Mouse (Mus musculus) lung, postnatal 10 days (tissue): ENCODE results near the gene Tiam1.

ENCODE experiments used
- DNase-seq: peaks from one replicate; pipeline ENCODE4 v3.0.0; 2021

The Tiam1 gene

GRCm38 (mm10) chr16:89871382-89871781, 272.2 kb downstream of the Tiam1 start:
- no peak for DNase-seq

DNA sequence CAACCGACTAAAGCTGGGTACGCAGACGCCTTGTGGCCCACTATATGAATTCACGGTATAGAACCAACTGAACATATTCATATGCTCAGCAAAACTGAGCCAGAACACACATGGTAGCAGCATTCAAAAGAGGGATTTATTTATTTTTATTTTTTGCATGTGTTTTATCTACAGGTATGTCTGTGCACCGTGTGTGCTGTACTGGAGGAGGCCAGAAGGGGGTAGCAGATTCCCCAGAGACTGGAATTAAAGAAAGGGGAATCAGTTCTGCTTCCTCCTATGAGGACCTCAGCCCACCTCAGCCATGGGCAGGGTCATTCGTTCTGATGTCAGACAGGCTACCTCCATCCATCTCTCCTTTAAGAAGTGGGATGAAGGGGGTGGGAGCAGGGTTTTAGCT, 273.5 kb downstream of the Tiam1 start:
- DNase-seq, result no peak

GRCm38 (mm10) chr16:89868502-89868901, 275.1 kb downstream of the Tiam1 start:
- DNase-seq, result no peak

DNA sequence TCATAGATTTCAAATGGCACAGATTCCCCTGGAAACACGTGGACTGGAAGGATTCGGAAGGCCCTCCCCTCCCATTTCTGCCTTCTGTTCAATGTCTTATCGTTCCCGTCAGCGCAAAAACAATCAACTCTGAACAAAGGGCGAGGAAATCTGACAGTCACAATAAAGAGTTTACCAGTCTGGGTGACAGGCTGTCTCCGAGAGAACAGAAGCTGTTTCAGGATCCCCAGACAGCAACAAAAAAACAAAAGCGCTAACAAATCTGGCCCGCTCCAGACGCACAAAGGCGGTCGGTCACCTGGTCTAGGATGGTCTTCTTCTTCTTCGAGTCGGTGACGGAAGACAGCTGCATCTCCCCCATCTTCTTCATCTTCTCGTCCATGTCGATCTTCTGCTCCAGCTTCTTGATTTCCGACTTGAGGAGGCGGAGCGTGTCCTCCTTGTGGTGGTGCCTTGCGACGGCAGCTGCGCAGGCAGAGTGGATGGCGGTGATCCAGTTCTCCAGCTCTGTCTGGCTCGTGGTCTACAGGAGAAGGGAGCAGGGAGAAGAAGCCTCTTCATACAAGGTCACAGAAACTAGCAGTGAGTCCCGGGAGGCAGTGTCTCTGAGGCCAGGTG, 276.2 kb downstream of the Tiam1 start:
- no peak for DNase-seq

- DNase-seq, result no peak
Measured at GRCm38 (mm10) chr16:89865136-89865535, 278.4 kb downstream of the Tiam1 start.

- DNase-seq, result no peak
Measured at GRCm38 (mm10) chr16:89864710-89865109, 278.9 kb downstream of the Tiam1 start.

DNA sequence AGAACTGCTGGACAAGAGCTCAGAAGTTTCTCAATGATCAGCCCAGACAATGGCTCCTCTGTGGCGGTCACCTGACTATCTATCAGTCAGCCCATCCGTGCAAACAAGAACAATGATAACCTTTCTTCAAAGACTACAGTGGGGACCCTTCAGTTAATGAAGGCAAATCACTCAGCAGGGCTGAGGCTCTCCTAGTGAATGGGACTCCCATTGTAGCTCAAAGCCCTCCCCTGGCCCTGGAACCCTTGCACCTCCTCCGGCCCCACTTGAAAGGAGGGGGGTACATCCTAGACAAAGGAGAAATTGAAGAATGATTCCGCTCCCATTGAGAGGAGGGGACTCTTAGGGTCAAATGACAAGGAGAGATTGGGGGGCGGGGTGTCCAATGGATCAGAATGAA, 280.3 kb downstream of the Tiam1 start:
- no peak for DNase-seq

DNA sequence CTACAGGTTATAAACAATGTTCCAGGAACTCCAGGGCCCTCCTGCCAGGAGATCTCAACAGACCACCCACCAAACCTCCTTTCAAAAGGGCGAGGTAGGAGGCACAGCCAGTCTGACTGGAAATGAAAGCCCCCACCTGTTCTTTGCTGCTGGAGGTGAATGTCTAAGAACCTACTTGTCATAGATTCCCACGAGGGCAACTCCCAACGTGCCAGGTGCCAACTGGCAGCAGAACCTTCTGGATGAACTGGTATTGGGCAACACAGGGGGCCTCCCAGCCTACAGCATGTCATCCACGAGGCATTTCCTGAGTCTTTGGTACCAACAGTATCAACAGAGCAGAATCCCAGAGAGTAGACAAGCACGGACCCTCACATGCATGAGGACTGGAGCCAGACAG, 282.0 kb downstream of the Tiam1 start:
- DNase-seq, result no peak

- no peak for DNase-seq
Measured at GRCm38 (mm10) chr16:89860708-89861107, 282.9 kb downstream of the Tiam1 start.

GRCm38 (mm10) chr16:89857666-89858065, 285.9 kb downstream of the Tiam1 start:
- DNase-seq, result no peak

GRCm38 (mm10) chr16:89854731-89855130, 288.8 kb downstream of the Tiam1 start:
- DNase-seq, result no peak

- DNase-seq, result no peak
Measured at GRCm38 (mm10) chr16:89851333-89851732, 292.2 kb downstream of the Tiam1 start.

GRCm38 (mm10) chr16:89848651-89849597, 294.6 kb downstream of the Tiam1 start:
- DNase-seq, result no peak

- no peak for DNase-seq
Measured at GRCm38 (mm10) chr16:89848179-89848578, 295.4 kb downstream of the Tiam1 start.

DNA sequence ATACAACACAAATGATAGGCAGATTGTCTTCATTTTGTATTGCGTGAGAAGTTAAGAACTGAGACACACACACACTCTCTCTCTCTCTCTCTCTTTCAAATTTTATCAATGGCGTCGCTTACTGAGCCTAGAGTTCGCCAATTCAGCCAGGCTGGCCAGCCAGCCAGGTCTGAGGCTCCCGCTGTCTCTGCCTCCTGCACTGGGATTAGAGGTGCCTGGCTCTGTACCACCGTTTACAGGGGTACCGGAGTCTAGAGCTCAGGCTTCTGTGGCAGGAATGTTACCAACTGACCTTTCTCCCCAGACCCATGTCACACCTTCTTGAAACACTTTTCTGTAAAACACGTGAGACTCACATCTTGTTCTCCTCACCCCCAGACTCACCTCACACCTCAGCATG, 298.1 kb downstream of the Tiam1 start:
- DNase-seq, result no peak

GRCm38 (mm10) chr16:89844580-89844979, 299.0 kb downstream of the Tiam1 start:
- peak; percentile 72 for DNase-seq

DNA sequence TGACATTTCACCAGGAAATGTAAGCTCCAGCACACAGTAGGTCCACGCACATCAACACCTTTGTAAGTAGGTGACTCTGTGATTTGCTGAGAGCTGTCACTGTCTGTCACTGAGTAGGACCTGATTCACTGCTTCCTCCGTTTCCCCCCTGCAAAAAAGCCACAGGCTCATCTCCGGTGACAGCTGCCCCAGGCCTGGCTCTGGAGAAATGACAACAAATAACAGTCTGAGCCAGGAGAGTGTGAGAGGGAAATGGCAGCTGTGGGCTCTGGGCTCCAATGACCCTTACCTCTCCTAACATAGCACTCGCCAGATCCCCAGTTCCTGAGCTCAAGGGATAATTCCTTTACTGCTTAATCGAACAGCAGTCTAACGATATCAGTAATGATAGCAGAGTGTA, 301.7 kb downstream of the Tiam1 start:
- DNase-seq, result no peak

DNA sequence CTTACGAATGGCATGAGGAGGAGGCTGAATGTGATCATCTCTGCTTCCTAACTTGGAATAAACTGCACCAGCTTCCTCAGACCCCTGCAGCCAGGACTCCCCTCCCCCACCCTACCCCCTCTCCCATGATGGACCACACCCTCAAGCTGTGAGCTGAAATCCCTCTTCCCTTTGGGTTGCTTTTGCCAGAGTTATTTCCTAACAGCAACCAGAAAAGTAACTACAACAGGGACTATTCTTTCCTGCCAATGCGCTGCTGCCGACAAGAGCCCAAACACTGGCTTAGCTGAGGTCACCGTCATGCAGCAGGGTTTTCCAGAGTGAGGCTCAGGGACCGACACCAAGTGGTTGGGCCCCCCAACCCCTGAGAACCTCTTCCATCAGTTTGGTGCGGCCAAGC, 303.2 kb downstream of the Tiam1 start:
- DNase-seq, result no peak

GRCm38 (mm10) chr16:89839829-89840228, 303.7 kb downstream of the Tiam1 start:
- DNase-seq, result no peak

GRCm38 (mm10) chr16:89837096-89837495, 306.5 kb downstream of the Tiam1 start:
- DNase-seq, result no peak

DNA sequence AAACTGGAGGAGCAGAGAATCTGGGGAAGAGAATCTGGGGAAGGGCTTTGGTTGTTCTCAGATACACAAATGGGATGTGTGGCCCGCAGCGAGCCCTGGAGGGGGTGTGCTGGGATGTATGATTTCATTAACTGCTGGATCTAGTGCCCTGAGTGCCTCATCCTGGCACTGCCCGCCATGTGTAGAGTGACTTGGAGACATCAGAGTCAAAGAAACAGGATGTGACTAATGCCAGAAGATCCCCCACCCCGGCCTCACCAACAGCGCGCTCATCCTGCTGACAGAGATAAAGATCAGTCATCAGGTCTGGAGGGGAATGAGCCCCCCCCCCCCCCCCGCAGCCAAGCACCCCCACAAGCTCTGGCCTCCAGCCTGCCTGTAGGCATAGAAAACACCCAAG, 308.0 kb downstream of the Tiam1 start:
- peak; percentile 42 for DNase-seq

- no peak for DNase-seq
Measured at GRCm38 (mm10) chr16:89833011-89833410, 310.6 kb downstream of the Tiam1 start.

GRCm38 (mm10) chr16:89831172-89831571, 312.4 kb downstream of the Tiam1 start:
- DNase-seq, result peak; percentile 79

GRCm38 (mm10) chr16:89830221-89830648, 313.3 kb downstream of the Tiam1 start:
- peak; percentile 70 for DNase-seq
